Mouse (Mus musculus): Measurements from ENCODE around the gene Ccndbp1. TPM values are rescaled to one million over a fixed set of nuclear protein-coding genes. Genes with fewer than 3 reads are reported as not detected.
"Not testable (repeated sequence)": the region's sequence is repeated elsewhere in the genome, so short reads cannot be mapped to it uniquely, and the experiment has no call there.

The Ccndbp1 gene
- total RNA-seq (2021) = 10 to 100 TPM; 63.0 to 64.6 TPM
- long read RNA-seq, experiment 1, transcript Ccndbp1-201 (11 exons, 1,569 nt) = major isoform, 50 of 65 reads
- long read RNA-seq, experiment 1, partial matches to known transcripts = 2 of 65 reads
- long read RNA-seq, experiment 1, other reads (novel, unspliced or antisense) = 12 of 65 reads
- long read RNA-seq, experiment 2, transcript Ccndbp1-201 (11 exons, 1,569 nt) = major isoform, 52 of 65 reads
- long read RNA-seq, experiment 2, partial matches to known transcripts = 3 of 65 reads
- long read RNA-seq, experiment 2, other reads (novel, unspliced or antisense) = 9 of 65 reads

GRCm38 (mm10) chr2:121007925-121008663, at the start of gene Ccndbp1:
Gene Ccndbp1, plus strand, starts transcription at chr2:121008403.
- peak; percentile 75 to 86 for DNase-seq (ENCODE audit: low spot score in 2 of 2)

GRCm38 (mm10) chr2:120959363-120959762, 48.8 kb upstream of the Ccndbp1 start:
- DNase-seq (ENCODE audit: low spot score in 2 of 2) = no peak

DNA sequence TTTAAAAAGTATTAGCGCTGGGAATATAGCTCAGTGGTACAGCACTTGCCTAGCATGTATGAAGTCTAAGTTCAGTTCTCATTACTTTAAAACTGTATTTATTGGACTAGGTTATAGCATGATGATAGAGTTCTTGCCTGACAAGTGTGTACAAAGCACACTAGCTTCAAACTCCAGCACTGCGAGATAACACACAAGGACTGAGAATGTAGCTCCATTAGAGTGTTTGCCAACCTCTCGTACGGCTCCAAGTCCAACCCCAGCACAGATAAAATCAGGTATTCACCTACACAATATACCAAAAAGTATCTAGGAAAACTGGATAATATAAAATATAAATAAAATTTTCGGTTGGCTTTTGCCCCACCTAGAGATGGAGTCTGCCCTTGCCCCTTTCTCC, 48.4 kb upstream of the Ccndbp1 start:
- no peak for DNase-seq (ENCODE audit: low spot score in 2 of 2)

DNA sequence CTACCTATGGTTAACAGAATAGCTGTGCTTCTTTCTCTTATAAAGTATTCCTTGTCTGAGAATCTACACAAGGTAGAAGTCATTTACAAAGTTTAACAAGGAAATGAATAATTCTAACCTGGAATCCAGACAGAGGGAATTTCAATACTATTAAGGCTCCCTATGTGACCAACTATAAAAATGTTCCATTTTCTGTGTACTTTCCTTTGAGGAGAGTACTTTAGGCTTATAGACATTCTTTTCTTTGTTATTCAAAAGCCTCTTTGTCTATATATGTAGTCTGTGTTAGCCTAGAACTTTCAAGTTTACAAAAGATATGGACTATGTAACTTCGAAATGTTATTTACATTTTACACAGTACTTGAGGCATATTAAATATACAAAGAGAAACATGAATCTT, 47.9 kb upstream of the Ccndbp1 start:
- no peak for DNase-seq (ENCODE audit: low spot score in 2 of 2)

DNA sequence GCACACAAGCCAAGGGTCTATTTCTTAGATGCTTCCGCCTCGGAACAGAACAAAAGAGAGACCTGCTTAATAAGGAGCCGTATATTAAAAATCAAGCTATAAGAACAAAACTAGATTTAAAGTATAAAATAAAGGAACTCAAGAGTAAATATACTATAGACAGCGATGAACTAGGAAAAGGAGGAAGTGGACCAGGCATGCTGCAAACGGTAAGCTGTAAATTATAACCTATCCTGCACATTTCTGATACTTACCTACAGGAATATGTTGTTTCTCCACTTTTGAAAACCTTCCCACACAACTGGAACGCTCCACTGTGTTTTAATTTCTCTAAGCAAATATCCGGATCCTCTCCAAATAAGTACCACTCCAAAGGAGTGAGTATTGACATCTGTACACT, 45.1 kb upstream of the Ccndbp1 start:
- no peak for DNase-seq (ENCODE audit: low spot score in 2 of 2)

DNA sequence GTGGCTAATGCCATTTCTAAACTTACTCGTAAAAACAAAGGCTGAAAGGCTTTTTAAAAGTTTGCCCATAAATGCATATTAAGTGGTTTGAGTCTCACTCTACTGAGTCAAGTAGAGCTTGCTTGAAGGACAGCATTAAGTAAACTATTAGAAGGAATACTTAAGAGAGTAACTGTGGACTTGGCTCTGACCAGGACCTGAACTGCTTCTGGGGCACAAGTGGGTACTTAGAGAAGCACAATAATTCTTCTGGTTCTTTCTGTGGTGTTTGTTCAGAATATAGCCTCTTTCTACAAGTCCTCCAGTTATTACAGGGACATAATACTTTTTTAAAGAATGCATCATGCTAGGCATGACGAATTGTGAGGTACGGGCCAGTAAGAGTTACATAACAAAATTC, 42.7 kb upstream of the Ccndbp1 start:
- no peak for DNase-seq (ENCODE audit: low spot score in 2 of 2)

- no peak for DNase-seq (ENCODE audit: low spot score in 2 of 2)
Measured at GRCm38 (mm10) chr2:120970045-120970539, 38.1 kb upstream of the Ccndbp1 start.

- peak; percentile 79 to 87 for DNase-seq (ENCODE audit: low spot score in 2 of 2)
Measured at GRCm38 (mm10) chr2:120970559-120971080, 37.6 kb upstream of the Ccndbp1 start, which contains the start of gene Ubr1. Gene Ubr1, minus strand, starts transcription at chr2:120970715.

DNA sequence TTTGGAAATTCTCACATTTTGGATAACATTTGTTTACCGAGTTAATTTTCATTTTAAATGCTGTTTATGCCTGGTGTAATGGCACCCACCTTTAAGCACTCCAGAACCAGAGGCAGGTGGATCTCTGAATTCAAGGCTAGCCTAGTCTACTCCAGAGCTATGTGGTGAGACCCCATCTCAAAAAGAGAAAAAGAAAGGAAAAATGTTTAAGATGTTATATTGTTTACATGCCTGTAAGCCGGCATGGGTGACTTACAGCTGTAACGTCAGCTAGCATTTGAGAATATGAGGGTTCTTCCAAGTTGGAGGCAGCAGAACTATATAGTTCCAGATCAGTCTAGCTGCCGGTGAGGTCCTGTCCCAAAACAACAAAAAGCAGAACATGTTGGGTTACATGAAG, 36.4 kb upstream of the Ccndbp1 start:
- no peak for DNase-seq (ENCODE audit: low spot score in 2 of 2)

- DNase-seq (ENCODE audit: low spot score in 2 of 2) = not testable (repeated sequence)
Measured at GRCm38 (mm10) chr2:120972257-120972656, 35.9 kb upstream of the Ccndbp1 start.

DNA sequence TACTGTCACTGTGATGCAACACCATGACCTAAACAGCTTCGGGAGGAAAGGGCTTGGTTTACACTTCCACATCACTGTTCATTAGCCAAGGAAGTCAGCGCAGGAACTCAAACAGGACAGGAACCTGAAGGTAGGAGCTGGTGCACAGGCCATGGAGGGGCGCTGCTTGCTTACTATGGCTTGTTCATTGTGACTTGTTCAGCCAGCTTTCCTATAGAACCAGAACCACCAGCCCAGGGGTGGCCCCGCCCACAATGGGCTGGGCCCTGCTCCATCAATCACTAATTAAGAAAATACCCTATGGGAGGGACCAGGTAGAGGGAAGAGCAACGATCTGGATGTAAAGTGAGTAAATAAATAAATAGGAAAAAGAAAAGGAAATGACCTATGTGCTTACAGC, 35.2 kb upstream of the Ccndbp1 start:
- DNase-seq (ENCODE audit: low spot score in 2 of 2) = no peak

GRCm38 (mm10) chr2:120976308-120976707, 31.9 kb upstream of the Ccndbp1 start:
- no peak for DNase-seq (ENCODE audit: low spot score in 2 of 2)

- DNase-seq (ENCODE audit: low spot score in 2 of 2) = peak; percentile 55 to 72
Measured at GRCm38 (mm10) chr2:120976990-120977925, 30.9 kb upstream of the Ccndbp1 start, which contains the start of gene Tmem62. Gene Tmem62, plus strand, starts transcription at chr2:120977017.

DNA sequence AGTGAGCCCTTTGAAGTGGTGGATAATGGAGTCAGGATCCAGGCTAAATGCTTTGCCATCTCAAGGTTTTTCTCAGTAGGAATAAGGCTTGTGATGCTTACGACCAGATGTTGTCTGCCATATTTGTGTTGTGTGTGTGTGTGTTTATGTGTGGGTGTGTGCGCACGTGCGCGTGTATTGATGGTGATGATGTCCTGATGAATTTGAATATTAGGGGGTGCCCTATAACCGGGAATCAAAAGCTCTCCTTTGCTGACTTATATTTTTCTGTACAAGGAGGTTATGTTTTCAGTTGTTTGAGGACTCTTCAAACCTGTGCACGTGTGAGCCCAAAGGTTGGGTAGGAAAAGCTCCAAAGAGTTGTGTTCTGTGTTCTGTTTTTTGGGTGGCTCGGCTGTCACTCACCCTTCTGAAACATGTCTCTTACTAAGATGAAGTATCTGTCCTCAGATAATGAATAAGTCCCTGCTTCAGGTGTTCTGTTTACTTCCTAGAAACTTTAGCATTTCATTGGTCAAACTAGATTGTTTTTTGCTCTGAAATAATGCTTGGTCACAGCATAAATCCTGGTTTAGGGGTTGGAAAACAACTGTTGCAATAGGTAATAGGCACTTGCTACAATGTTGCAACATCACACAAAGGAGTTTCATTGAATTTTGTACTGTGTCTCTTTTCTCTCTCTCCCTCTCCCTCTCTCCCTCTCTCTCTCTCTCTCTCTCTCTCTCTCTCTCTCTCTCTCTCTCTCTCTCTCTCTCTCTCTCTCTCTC, 30.1 kb upstream of the Ccndbp1 start:
- no peak for DNase-seq (ENCODE audit: low spot score in 2 of 2)

DNA sequence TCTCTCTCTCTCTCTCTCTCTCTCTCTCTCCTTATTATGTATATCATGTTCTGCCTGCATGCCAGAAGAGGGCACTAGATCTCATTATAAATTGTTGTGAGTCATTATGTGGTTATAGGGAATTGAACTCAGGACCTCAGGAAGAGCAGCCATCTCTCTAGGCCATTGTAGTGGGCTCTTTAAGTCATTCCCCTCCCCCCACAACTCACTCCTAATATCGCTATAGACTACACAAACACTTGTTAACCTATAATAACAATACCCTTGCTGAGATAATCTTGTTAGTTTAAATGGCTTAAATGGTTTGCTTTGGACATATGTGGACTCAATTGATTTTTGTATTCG, 29.5 kb upstream of the Ccndbp1 start:
- DNase-seq (ENCODE audit: low spot score in 2 of 2) = no peak

GRCm38 (mm10) chr2:120979819-120980218, 28.4 kb upstream of the Ccndbp1 start:
- no peak for DNase-seq (ENCODE audit: low spot score in 2 of 2)

DNA sequence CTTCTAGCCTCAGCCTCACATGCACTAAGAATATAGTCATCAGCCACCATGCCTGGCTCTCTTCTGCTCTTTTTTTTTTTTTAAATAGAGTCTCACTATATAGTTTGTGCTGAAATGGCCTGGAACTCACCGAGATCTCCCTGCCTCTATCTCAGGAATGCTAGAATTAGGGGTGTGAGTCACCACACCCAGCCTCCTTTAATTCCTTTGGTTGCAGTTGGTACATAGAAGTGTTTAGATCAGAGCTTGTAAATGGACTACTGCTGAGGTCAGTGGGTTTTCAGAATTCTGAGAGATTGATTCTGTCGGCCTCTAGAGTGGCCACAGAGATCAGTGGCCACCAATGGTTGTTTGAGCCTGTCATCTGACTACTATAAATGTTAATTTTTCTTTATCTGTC, 27.3 kb upstream of the Ccndbp1 start:
- DNase-seq (ENCODE audit: low spot score in 2 of 2) = no peak

DNA sequence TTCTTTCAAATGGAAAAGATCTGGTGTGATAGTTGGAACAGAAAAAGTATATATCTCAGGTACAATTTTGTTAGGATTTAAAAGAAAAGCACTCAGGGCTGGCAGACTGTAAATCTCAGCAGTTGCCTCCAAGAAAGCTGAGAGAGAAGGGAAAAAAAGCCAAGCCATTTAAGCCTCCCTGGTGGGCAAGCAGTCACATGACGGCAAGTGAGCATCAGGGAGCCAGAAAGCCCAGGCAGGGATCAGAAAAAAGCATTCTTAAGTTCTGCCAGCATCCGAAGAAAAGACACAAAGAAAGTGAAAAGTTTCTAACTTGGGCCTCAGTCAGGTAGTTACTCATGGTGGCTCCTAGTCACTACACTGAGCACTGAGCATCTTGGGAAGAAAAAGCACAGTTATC, 24.6 kb upstream of the Ccndbp1 start:
- DNase-seq (ENCODE audit: low spot score in 2 of 2) = no peak

GRCm38 (mm10) chr2:120985241-120985640, 23.0 kb upstream of the Ccndbp1 start:
- DNase-seq (ENCODE audit: low spot score in 2 of 2) = no peak

DNA sequence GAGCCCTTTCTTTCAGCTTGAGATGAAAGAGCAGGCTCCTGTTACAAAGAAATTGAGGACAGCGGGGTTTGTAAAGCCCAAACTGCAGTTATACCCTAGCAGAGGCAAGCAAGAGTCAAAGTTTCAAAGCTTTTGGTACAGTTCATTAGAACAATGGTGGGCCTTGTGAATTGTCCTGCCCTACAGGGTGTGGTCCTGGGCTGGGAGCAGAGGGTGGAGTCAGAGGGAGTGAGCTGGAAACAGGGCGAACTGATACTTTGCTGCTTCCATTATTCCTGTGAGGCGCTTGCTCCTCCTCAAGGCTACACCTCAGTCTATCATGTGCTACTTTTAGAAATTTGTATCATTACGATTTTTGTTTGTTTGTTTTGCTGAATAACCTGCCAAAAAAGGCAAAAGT, 17.0 kb upstream of the Ccndbp1 start:
- no peak for DNase-seq (ENCODE audit: low spot score in 2 of 2)
